Comparison of ENCODE assay signal across 8 mouse cellular contexts in genomic region chr3:51075219-51075920, GRCm38 (mm10).
DNase-seq lines count a peak whose midpoint lies in the region; ATAC-seq and TF ChIP-seq lines count a peak whose summit lies in the region.

No protein-coding gene starts in this region.

- no peaks in the 10 kb centered on the region for H3K36me3 ChIP-seq in lung, postnatal 0 days (ENCODE audit: insufficient read depth, low read length)
- H3K36me3 ChIP-seq in heart, embryonic 10.5 days = no peaks in the 10 kb centered on the region
- no peaks in the 10 kb centered on the region for H3K36me3 ChIP-seq in liver, embryonic 12.5 days

- WGBS in lung, postnatal 0 days = 72% methylated on average over 10 of the region's 10 CpGs
- WGBS in lung, adult 2 months = 65% methylated on average over 10 of the region's 10 CpGs
- WGBS in heart, embryonic 10.5 days = 72% methylated on average over 10 of the region's 10 CpGs
- 77% methylated on average over 10 of the region's 10 CpGs for WGBS in liver, embryonic 12.5 days (ENCODE audit: insufficient replicate concordance)

- peak; percentile 14 for DNase-seq in CD4-positive, CD25-positive, alpha-beta regulatory T cell, adult 2 months (ENCODE audit: low read depth, low spot score)
- no peak for DNase-seq in lung, postnatal 0 days (ENCODE audit: low spot score)
- DNase-seq in lung, adult 2 months = no peak
- DNase-seq in heart, embryonic 10.5 days (ENCODE audit: low spot score) = peak; percentile 67
- peak; percentile 37 for DNase-seq in skeletal muscle tissue, adult 2 months (ENCODE audit: low read depth, low spot score)
- no peak for DNase-seq in right cerebral cortex, adult 18-20 months

- TF ChIP-seq EP300 in lung, postnatal 0 days (IDR thresholded peaks at IDR 0.05) = no peak

- no peak overlapping the region for H3K9ac ChIP-seq in lung, postnatal 0 days (replicated peaks; ENCODE audit: low read depth)
- H3K9ac ChIP-seq in liver, embryonic 12.5 days = no peak overlapping the region

- no peak overlapping the region for H3K4me3 ChIP-seq in lung, postnatal 0 days (ENCODE audit: low read depth, low read length)
- no peak overlapping the region for H3K4me3 ChIP-seq in lung, adult 2 months (replicated peaks; ENCODE audit: extremely low read depth, low read depth, low read length)
- H3K4me3 ChIP-seq in heart, embryonic 10.5 days = no peak overlapping the region
- no peak overlapping the region for H3K4me3 ChIP-seq in liver, embryonic 12.5 days

- no peaks in the 10 kb centered on the region for H3K9me3 ChIP-seq in lung, postnatal 0 days (ENCODE audit: low read length)
- no peaks in the 10 kb centered on the region for H3K9me3 ChIP-seq in heart, embryonic 10.5 days
- no peaks in the 10 kb centered on the region for H3K9me3 ChIP-seq in liver, embryonic 12.5 days (replicated peaks)

- H3K4me2 ChIP-seq in lung, postnatal 0 days (replicated peaks; ENCODE audit: low read depth, low read length) = no peak overlapping the region
- H3K4me2 ChIP-seq in liver, embryonic 12.5 days = no peak overlapping the region

- H3K4me1 ChIP-seq in lung, postnatal 0 days (ENCODE audit: insufficient read depth, low read depth, low read length) = peaks cover 4% of the 10 kb centered on the region; the same call in 1 of the 2 replicates
- peaks cover 6% of the 10 kb centered on the region; the same call in 1 of the 2 replicates for H3K4me1 ChIP-seq in lung, adult 2 months (ENCODE audit: control insufficient read depth, insufficient read depth, low read length)
- peaks cover 25% of the 10 kb centered on the region for H3K4me1 ChIP-seq in heart, embryonic 10.5 days
- H3K4me1 ChIP-seq in liver, embryonic 12.5 days = no peaks in the 10 kb centered on the region

- TF ChIP-seq POLR2A in lung, adult 2 months (IDR thresholded peaks at IDR 0.05; ENCODE audit: borderline replicate concordance, extremely low read depth, low read depth, low read length) = no peak

- peak; percentile 33 for TF ChIP-seq CTCF in lung, postnatal 0 days (IDR thresholded peaks at IDR 0.05)
- TF ChIP-seq CTCF in lung, adult 2 months (IDR thresholded peaks at IDR 0.05; ENCODE audit: insufficient read depth, low read length) = no peak

- ATAC-seq in CD4-positive, CD25-positive, alpha-beta regulatory T cell, adult 4 months = no peak
- ATAC-seq in lung, postnatal 0 days = no peak
- ATAC-seq in liver, embryonic 12.5 days = no peak

- H3K27ac ChIP-seq in lung, postnatal 0 days (ENCODE audit: low read length) = no peak overlapping the region
- no peak overlapping the region for H3K27ac ChIP-seq in heart, embryonic 10.5 days
- H3K27ac ChIP-seq in liver, embryonic 12.5 days = no peak overlapping the region

- no peaks in the 10 kb centered on the region for H3K27me3 ChIP-seq in lung, postnatal 0 days (replicated peaks; ENCODE audit: insufficient read depth, low read length)
- H3K27me3 ChIP-seq in heart, embryonic 10.5 days (ENCODE audit: insufficient read depth, poor library complexity, severe bottlenecking) = no peaks in the 10 kb centered on the region
- no peaks in the 10 kb centered on the region for H3K27me3 ChIP-seq in liver, embryonic 12.5 days (replicated peaks)

Comparison
In these comparisons a context has a peak if more than half of its experiments do, and no peak if none do; other contexts are left out.
1. DNase-seq: peak in CD4-positive, CD25-positive, alpha-beta regulatory T cell, adult 2 months (single experiment), heart, embryonic 10.5 days (single experiment) and skeletal muscle tissue, adult 2 months (single experiment); none in lung, postnatal 0 days (single experiment), lung, adult 2 months (single experiment) and right cerebral cortex, adult 18-20 months (single experiment).